Mouse (Mus musculus): Measurements from ENCODE around the gene Metrn.

DNA sequence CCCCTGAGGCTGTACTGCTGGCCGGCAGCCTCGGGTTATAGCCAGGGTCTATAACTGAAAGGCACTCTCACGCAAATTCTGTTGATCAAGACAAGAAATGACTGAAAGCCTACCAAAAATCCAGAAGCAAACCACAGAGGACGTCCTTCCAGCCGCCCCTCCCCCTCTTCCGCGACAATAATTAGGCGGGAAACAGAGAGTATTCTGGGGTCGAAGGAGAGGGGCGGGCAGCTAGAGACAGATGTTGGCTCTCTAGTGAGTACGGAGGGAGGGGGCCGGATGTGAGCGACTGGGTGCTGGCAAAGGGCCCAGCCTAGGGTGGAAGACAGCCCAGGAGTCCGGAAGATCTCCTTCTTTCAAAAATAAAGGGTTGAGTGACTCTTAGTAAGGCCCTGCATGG, 4.3 kb downstream of the Metrn start, which contains the start of gene Fam173a:
- TF ChIP-seq CTCF (IDR thresholded peaks at IDR 0.05): no peak
- peak; percentile 25; the same call in 1 of the 2 replicates for TF ChIP-seq POLR2A (IDR thresholded peaks at IDR 0.05; ENCODE audit: insufficient read depth, low read depth, low read length)
- no peak for TF ChIP-seq EP300 (IDR thresholded peaks at IDR 0.05; ENCODE audit: insufficient read depth, low read depth, low read length)

Data from heart, adult 2 months (tissue).